Mouse (Mus musculus): ENCODE measurements at regions not wholly inside any gene's neighbourhood (a gene's known extent, or its start where the extent isn't known, plus 50 kb on each side); places are given as distances from the start of the nearest gene placed in this dataset.

DNA sequence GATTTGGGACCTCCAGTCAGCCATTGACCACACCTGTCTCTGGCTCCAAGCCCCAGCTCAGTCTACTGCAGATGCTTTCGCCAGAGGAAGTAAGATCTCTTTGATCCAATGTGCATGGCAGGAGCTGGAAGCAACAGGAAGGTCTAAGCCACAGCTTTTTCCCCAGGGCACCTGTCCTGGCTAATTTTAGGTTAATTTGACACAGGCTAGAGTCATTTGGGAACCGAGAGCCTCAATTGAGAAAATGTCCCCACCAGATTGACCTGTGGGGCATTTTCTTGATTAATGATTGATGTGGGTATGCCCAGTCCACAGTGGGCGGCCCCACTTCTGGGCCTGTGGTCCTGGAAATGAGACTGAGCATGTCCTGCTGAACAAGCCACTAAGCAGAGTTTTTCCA is 240.7 kb upstream of the Hs6st1 start:
- Histone ChIP-seq H3K27ac (ENCODE audit: insufficient read depth, low read depth, low read length, poor library complexity, severe bottlenecking) (no peak overlapping the region), H3K4me3 (ENCODE audit: insufficient read depth in 1 of 2, low read depth in 1 of 2, low read length in 2 of 2, poor library complexity in 1 of 2, severe bottlenecking in 1 of 2) (no peak overlapping the region), H3K9me3 (ENCODE audit: control insufficient read depth, insufficient read depth, low read depth, low read length) (no peaks in the 10 kb centered on the region), H3K36me3 (ENCODE audit: control insufficient read depth, insufficient read depth, low read length, poor library complexity, severe bottlenecking) (no peaks in the 10 kb centered on the region), H3K4me1 (ENCODE audit: control insufficient read depth in 2 of 2, insufficient read depth in 2 of 2, low read length in 2 of 2, poor library complexity in 1 of 2) (peaks cover 7 to 14% of the 10 kb centered on the region in 2 experiments), H3K9ac (ENCODE audit: insufficient read depth, low read depth, low read length, poor library complexity, severe bottlenecking) (no peak overlapping the region)
- in situ Hi-C loops (cut with MboI; ENCODE audit: low sequenced_read_pairs in 2 of 2, unreplicated experiment in 2 of 2) = loop anchor here in 1 of 2 experiments (25.0 kb wide), 1 partner anchor 310 kb away; no protein-coding TSS in a partner anchor
- TF ChIP-seq MAFK (IDR thresholded peaks at IDR 0.05; ENCODE audit: insufficient read depth, low read depth, low read length) = no peak
- no peak for TF ChIP-seq CHD2 (IDR thresholded peaks at IDR 0.05; ENCODE audit: low read depth, low read length)
- TF ChIP-seq ZNF384 (IDR thresholded peaks at IDR 0.05; ENCODE audit: low read depth, low read length) = no peak
- TF ChIP-seq HCFC1 (IDR thresholded peaks at IDR 0.05; ENCODE audit: borderline replicate concordance, insufficient read depth, low read length) = no peak
- no peak for TF ChIP-seq ZC3H11A (IDR thresholded peaks at IDR 0.05; ENCODE audit: borderline replicate concordance, low read depth, low read length)
- DNase-seq (ENCODE audit: low read depth, low spot score) = no peak

DNA sequence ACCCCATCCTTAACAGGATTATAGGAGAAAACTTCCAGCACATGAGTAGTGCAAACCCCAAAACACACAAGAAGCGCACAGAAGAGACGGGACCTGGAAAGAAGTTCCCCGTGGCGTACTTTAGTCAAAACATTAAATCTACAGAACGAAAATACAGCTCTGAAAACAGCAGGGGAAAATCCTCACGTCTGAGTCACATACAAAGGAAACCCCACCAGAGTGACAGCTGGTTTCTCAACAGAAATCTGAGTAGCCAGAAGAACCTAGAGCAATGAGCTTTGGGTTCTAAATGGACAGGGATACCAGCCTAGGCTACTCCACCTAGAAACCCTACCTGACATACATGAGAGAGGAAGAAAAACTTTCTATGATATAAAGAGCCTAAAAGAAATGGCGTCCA is 234.0 kb upstream of the Hs6st1 start:
- Histone ChIP-seq H3K36me3 (ENCODE audit: control insufficient read depth, insufficient read depth, low read length, poor library complexity, severe bottlenecking) (no peaks in the 10 kb centered on the region), H3K4me3 (ENCODE audit: insufficient read depth in 1 of 2, low read depth in 1 of 2, low read length in 2 of 2, poor library complexity in 1 of 2, severe bottlenecking in 1 of 2) (no peak overlapping the region), H3K4me1 (ENCODE audit: control insufficient read depth in 2 of 2, insufficient read depth in 2 of 2, low read length in 2 of 2, poor library complexity in 1 of 2) (no peaks in the 10 kb centered on the region), H3K9me3 (ENCODE audit: control insufficient read depth, insufficient read depth, low read depth, low read length) (no peaks in the 10 kb centered on the region), H3K9ac (ENCODE audit: insufficient read depth, low read depth, low read length, poor library complexity, severe bottlenecking) (no peak overlapping the region), H3K27ac (ENCODE audit: insufficient read depth, low read depth, low read length, poor library complexity, severe bottlenecking) (no peak overlapping the region)
- in situ Hi-C loops (cut with MboI; ENCODE audit: low sequenced_read_pairs in 2 of 2, unreplicated experiment in 2 of 2) = loop anchor here in 1 of 2 experiments (25.0 kb wide), 1 partner anchor 303 kb away; no protein-coding TSS in a partner anchor
- TF ChIP-seq ZNF384 (IDR thresholded peaks at IDR 0.05; ENCODE audit: low read depth, low read length) (no peak), CHD2 (IDR thresholded peaks at IDR 0.05; ENCODE audit: low read depth, low read length) (no peak), ZC3H11A (IDR thresholded peaks at IDR 0.05; ENCODE audit: borderline replicate concordance, low read depth, low read length) (no peak), HCFC1 (IDR thresholded peaks at IDR 0.05; ENCODE audit: borderline replicate concordance, insufficient read depth, low read length) (no peak), MAFK (IDR thresholded peaks at IDR 0.05; ENCODE audit: insufficient read depth, low read depth, low read length) (no peak)
- DNase-seq (ENCODE audit: low read depth, low spot score) = no peak

DNA sequence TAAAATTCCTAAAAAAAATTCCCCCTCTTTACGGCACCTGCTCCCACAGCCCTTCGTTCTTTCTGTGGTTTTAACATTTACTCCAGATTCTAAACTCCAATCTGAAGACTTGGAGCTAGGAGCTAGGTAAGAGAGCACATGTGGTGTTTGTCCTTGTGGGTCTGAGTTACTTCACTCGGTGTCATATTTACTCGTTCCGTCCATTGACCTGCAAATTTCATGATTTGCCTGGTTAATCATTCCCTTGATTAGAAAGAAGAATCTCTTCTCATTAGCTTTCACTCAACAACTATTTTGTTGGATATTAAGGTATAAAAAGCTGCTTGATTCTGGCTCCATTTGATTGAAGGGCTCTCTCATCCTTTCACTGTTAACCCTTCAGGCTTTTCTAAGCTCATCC is 231.6 kb upstream of the Hs6st1 start:
- Histone ChIP-seq H3K9ac (ENCODE audit: insufficient read depth, low read depth, low read length, poor library complexity, severe bottlenecking) (no peak overlapping the region), H3K36me3 (ENCODE audit: control insufficient read depth, insufficient read depth, low read length, poor library complexity, severe bottlenecking) (no peaks in the 10 kb centered on the region), H3K4me1 (ENCODE audit: control insufficient read depth in 2 of 2, insufficient read depth in 2 of 2, low read length in 2 of 2, poor library complexity in 1 of 2) (peaks cover 0 to 3% of the 10 kb centered on the region in 2 experiments; a peak in 1 of 4 replicates), H3K4me3 (ENCODE audit: insufficient read depth in 1 of 2, low read depth in 1 of 2, low read length in 2 of 2, poor library complexity in 1 of 2, severe bottlenecking in 1 of 2) (no peak overlapping the region), H3K27ac (ENCODE audit: insufficient read depth, low read depth, low read length, poor library complexity, severe bottlenecking) (no peak overlapping the region), H3K9me3 (ENCODE audit: control insufficient read depth, insufficient read depth, low read depth, low read length) (no peaks in the 10 kb centered on the region)
- DNase-seq (ENCODE audit: low read depth, low spot score) = no peak
- in situ Hi-C loops (cut with MboI; ENCODE audit: low sequenced_read_pairs in 2 of 2, unreplicated experiment in 2 of 2) = loop anchor here in 1 of 2 experiments (25.0 kb wide), 1 partner anchor 301 kb away; no protein-coding TSS in a partner anchor
- no peak for TF ChIP-seq CHD2 (IDR thresholded peaks at IDR 0.05; ENCODE audit: low read depth, low read length)
- no peak for TF ChIP-seq ZNF384 (IDR thresholded peaks at IDR 0.05; ENCODE audit: low read depth, low read length)
- no peak for TF ChIP-seq MAFK (IDR thresholded peaks at IDR 0.05; ENCODE audit: insufficient read depth, low read depth, low read length)
- TF ChIP-seq HCFC1 (IDR thresholded peaks at IDR 0.05; ENCODE audit: borderline replicate concordance, insufficient read depth, low read length) = no peak
- no peak for TF ChIP-seq ZC3H11A (IDR thresholded peaks at IDR 0.05; ENCODE audit: borderline replicate concordance, low read depth, low read length)

DNA sequence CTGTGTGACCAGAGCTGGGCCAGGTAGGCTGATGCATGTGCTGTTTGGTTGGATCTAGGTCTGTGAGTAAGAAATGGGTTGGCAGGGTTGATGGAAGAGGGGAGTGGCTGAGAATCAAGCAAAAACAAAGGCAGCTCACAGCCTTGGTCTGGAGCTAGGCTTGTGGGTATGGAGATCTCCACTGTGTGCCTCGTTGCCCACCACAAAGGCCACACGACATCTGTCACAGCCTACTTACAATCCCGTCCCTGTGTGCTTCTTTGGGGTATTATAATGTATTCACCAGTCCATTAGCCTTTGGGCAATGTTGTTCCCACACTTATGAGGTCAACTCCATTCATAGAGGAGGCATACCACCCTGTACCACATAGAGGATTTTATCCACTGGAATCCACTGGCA is 229.6 kb upstream of the Hs6st1 start:
- Histone ChIP-seq H3K4me3 (ENCODE audit: insufficient read depth in 1 of 2, low read depth in 1 of 2, low read length in 2 of 2, poor library complexity in 1 of 2, severe bottlenecking in 1 of 2) (no peak overlapping the region), H3K36me3 (ENCODE audit: control insufficient read depth, insufficient read depth, low read length, poor library complexity, severe bottlenecking) (no peaks in the 10 kb centered on the region), H3K9me3 (ENCODE audit: control insufficient read depth, insufficient read depth, low read depth, low read length) (no peaks in the 10 kb centered on the region), H3K9ac (ENCODE audit: insufficient read depth, low read depth, low read length, poor library complexity, severe bottlenecking) (no peak overlapping the region), H3K4me1 (ENCODE audit: control insufficient read depth in 2 of 2, insufficient read depth in 2 of 2, low read length in 2 of 2, poor library complexity in 1 of 2) (peaks cover 0 to 8% of the 10 kb centered on the region in 2 experiments; a peak in 1 of 4 replicates), H3K27ac (ENCODE audit: insufficient read depth, low read depth, low read length, poor library complexity, severe bottlenecking) (no peak overlapping the region; the same call in 1 of the 2 replicates)
- TF ChIP-seq ZNF384 (IDR thresholded peaks at IDR 0.05; ENCODE audit: low read depth, low read length) = no peak
- in situ Hi-C loops (cut with MboI; ENCODE audit: low sequenced_read_pairs in 2 of 2, unreplicated experiment in 2 of 2) = loop anchor here in 1 of 2 experiments (25.0 kb wide), 1 partner anchor 299 kb away; no protein-coding TSS in a partner anchor
- DNase-seq (ENCODE audit: low read depth, low spot score) = no peak

DNA sequence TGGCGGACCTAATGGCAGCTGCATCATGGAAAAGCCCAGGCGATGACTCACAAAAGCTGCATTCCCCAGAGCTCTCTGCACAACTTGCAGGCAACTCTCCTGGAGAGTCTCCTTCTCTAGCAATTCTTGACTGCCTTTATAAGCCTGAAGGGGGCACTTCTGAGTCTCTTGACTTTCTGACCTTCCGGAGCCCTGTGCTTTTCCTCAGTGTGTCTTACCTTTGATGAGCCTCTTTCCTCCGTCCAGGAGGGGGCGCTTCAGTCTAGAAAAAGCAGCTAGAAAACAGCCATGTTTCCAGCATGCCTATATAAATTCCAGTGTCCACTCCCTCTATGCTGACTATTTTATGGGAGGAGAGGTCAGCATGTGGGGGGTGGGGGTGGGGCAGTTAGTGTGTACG is 228.8 kb upstream of the Hs6st1 start:
- no peaks in the 10 kb centered on the region for H3K9me3 ChIP-seq (ENCODE audit: control insufficient read depth, insufficient read depth, low read depth, low read length)
- H3K4me3 ChIP-seq (ENCODE audit: insufficient read depth in 1 of 2, low read depth in 1 of 2, low read length in 2 of 2, poor library complexity in 1 of 2, severe bottlenecking in 1 of 2) = no peak overlapping the region
- no peaks in the 10 kb centered on the region for H3K36me3 ChIP-seq (ENCODE audit: control insufficient read depth, insufficient read depth, low read length, poor library complexity, severe bottlenecking)
- DNase-seq (ENCODE audit: low read depth, low spot score) = peak; percentile 94
- no peak for TF ChIP-seq ZNF384 (IDR thresholded peaks at IDR 0.05; ENCODE audit: low read depth, low read length)
- TF ChIP-seq ZC3H11A (IDR thresholded peaks at IDR 0.05; ENCODE audit: borderline replicate concordance, low read depth, low read length) = peak; percentile 80
- in situ Hi-C loops (cut with MboI; ENCODE audit: low sequenced_read_pairs in 2 of 2, unreplicated experiment in 2 of 2) = loop anchor here in 1 of 2 experiments (25.0 kb wide), 1 partner anchor 298 kb away; no protein-coding TSS in a partner anchor
- H3K4me1 ChIP-seq (ENCODE audit: control insufficient read depth in 2 of 2, insufficient read depth in 2 of 2, low read length in 2 of 2, poor library complexity in 1 of 2) = peaks cover 0 to 8% of the 10 kb centered on the region in 2 experiments; a peak in 1 of 4 replicates
- H3K27ac ChIP-seq (ENCODE audit: insufficient read depth, low read depth, low read length, poor library complexity, severe bottlenecking) = no peak overlapping the region
- H3K9ac ChIP-seq (ENCODE audit: insufficient read depth, low read depth, low read length, poor library complexity, severe bottlenecking) = no peak overlapping the region
